Mouse (Mus musculus): Measurements from ENCODE around the gene Kank2. TPM values are rescaled to one million over a fixed set of nuclear protein-coding genes. Genes with fewer than 3 reads are reported as not detected.

The Kank2 gene
- polyA plus RNA-seq, 1 experiment from 2014 or later, result 10.3 TPM

- Histone ChIP-seq H3K4me1 (replicated peaks; ENCODE audit: insufficient read depth, low read length) (no peaks in the 10 kb centered on the region), H3K4me3 (replicated peaks; ENCODE audit: low read depth, low read length) (no peak overlapping the region), H3K27me3 (ENCODE audit: insufficient read depth, low read length) (no peaks in the 10 kb centered on the region), H3K36me3 (ENCODE audit: insufficient read depth, low read length) (peaks cover 46% of the 10 kb centered on the region), H3K9me3 (replicated peaks; ENCODE audit: low read length) (no peaks in the 10 kb centered on the region), H3K4me2 (ENCODE audit: low read length) (no peak overlapping the region), H3K27ac (no peak overlapping the region), H3K9ac (ENCODE audit: low read depth, low read length) (no peak overlapping the region)
- peak; percentile 28; the same call in 1 of the 2 replicates for TF ChIP-seq CTCF (IDR thresholded peaks at IDR 0.05; ENCODE audit: low read depth)
- DNase-seq (ENCODE audit: low spot score) (no peak), ATAC-seq (replicated peaks; ENCODE audit: low FRiP score, low read depth) (no peak; the same call in 1 of the 2 replicates)
- WGBS, result 69% methylated on average over 11 of the region's 11 CpGs
Measured at GRCm38 (mm10) chr9:21830936-21831335, 32.4 kb upstream of the Kank2 start.

- H3K4me2 ChIP-seq (ENCODE audit: low read length), result no peak overlapping the region
- no peak overlapping the region for H3K4me3 ChIP-seq (replicated peaks; ENCODE audit: low read depth, low read length)
- H3K9me3 ChIP-seq (replicated peaks; ENCODE audit: low read length), result no peaks in the 10 kb centered on the region
- no peak overlapping the region for H3K27ac ChIP-seq
- H3K4me1 ChIP-seq (replicated peaks; ENCODE audit: insufficient read depth, low read length), result no peaks in the 10 kb centered on the region
- peaks cover 46% of the 10 kb centered on the region for H3K36me3 ChIP-seq (ENCODE audit: insufficient read depth, low read length)
- no peak for TF ChIP-seq CTCF (IDR thresholded peaks at IDR 0.05; ENCODE audit: low read depth)
- no peak overlapping the region for H3K9ac ChIP-seq (ENCODE audit: low read depth, low read length)
- no peaks in the 10 kb centered on the region for H3K27me3 ChIP-seq (ENCODE audit: insufficient read depth, low read length)
- WGBS, result 79% methylated on average over 5 of the region's 5 CpGs
- DNase-seq (ENCODE audit: low spot score) (no peak), ATAC-seq (replicated peaks; ENCODE audit: low FRiP score, low read depth) (no peak)
Measured at GRCm38 (mm10) chr9:21830461-21830850, 31.9 kb upstream of the Kank2 start.

- H3K4me2 ChIP-seq (ENCODE audit: low read length), result no peak overlapping the region
- no peaks in the 10 kb centered on the region for H3K4me1 ChIP-seq (replicated peaks; ENCODE audit: insufficient read depth, low read length)
- no peak for TF ChIP-seq CTCF (IDR thresholded peaks at IDR 0.05; ENCODE audit: low read depth)
- H3K9ac ChIP-seq (ENCODE audit: low read depth, low read length), result no peak overlapping the region
- H3K27me3 ChIP-seq (ENCODE audit: insufficient read depth, low read length), result no peaks in the 10 kb centered on the region
- H3K36me3 ChIP-seq (ENCODE audit: insufficient read depth, low read length), result peaks cover 42% of the 10 kb centered on the region
- no peak overlapping the region for H3K27ac ChIP-seq
- ATAC-seq (replicated peaks; ENCODE audit: low FRiP score, low read depth) (no peak), DNase-seq (ENCODE audit: low spot score) (no peak)
- WGBS, result 80% methylated on average over 14 of the region's 14 CpGs
- H3K4me3 ChIP-seq (replicated peaks; ENCODE audit: low read depth, low read length), result no peak overlapping the region
- H3K9me3 ChIP-seq (replicated peaks; ENCODE audit: low read length), result no peaks in the 10 kb centered on the region
Measured at GRCm38 (mm10) chr9:21829834-21830460, 31.4 kb upstream of the Kank2 start.

- Histone ChIP-seq H3K9me3 (replicated peaks; ENCODE audit: low read length) (no peaks in the 10 kb centered on the region), H3K4me3 (replicated peaks; ENCODE audit: low read depth, low read length) (no peak overlapping the region), H3K4me1 (replicated peaks; ENCODE audit: insufficient read depth, low read length) (no peaks in the 10 kb centered on the region), H3K9ac (ENCODE audit: low read depth, low read length) (no peak overlapping the region), H3K27ac (no peak overlapping the region), H3K36me3 (ENCODE audit: insufficient read depth, low read length) (peaks cover 15% of the 10 kb centered on the region), H3K4me2 (ENCODE audit: low read length) (no peak overlapping the region), H3K27me3 (ENCODE audit: insufficient read depth, low read length) (no peaks in the 10 kb centered on the region)
- ATAC-seq (replicated peaks; ENCODE audit: low FRiP score, low read depth), result no peak
- WGBS, result 69% methylated on average over 10 of the region's 10 CpGs
- TF ChIP-seq CTCF (IDR thresholded peaks at IDR 0.05; ENCODE audit: low read depth), result no peak
- no peak for DNase-seq (ENCODE audit: low spot score)
Measured at GRCm38 (mm10) chr9:21824366-21824765, 25.8 kb upstream of the Kank2 start.

- Histone ChIP-seq H3K27ac (no peak overlapping the region), H3K4me3 (replicated peaks; ENCODE audit: low read depth, low read length) (no peak overlapping the region), H3K27me3 (ENCODE audit: insufficient read depth, low read length) (no peaks in the 10 kb centered on the region), H3K36me3 (ENCODE audit: insufficient read depth, low read length) (peaks cover 15% of the 10 kb centered on the region), H3K9ac (ENCODE audit: low read depth, low read length) (no peak overlapping the region), H3K9me3 (replicated peaks; ENCODE audit: low read length) (no peaks in the 10 kb centered on the region), H3K4me1 (replicated peaks; ENCODE audit: insufficient read depth, low read length) (no peaks in the 10 kb centered on the region), H3K4me2 (ENCODE audit: low read length) (no peak overlapping the region)
- WGBS, result 48% methylated on average over 4 of the region's 4 CpGs
- no peak for TF ChIP-seq CTCF (IDR thresholded peaks at IDR 0.05; ENCODE audit: low read depth)
- ATAC-seq (replicated peaks; ENCODE audit: low FRiP score, low read depth) (no peak), DNase-seq (ENCODE audit: low spot score) (no peak)
Measured at GRCm38 (mm10) chr9:21823957-21824356, 25.4 kb upstream of the Kank2 start.

GRCm38 (mm10) chr9:21822686-21823085, 24.1 kb upstream of the Kank2 start:
- H3K4me2 ChIP-seq (ENCODE audit: low read length), result no peak overlapping the region
- no peaks in the 10 kb centered on the region for H3K9me3 ChIP-seq (replicated peaks; ENCODE audit: low read length)
- no peak for TF ChIP-seq CTCF (IDR thresholded peaks at IDR 0.05; ENCODE audit: low read depth)
- WGBS, result 83% methylated on average over 6 of the region's 6 CpGs
- H3K4me3 ChIP-seq (replicated peaks; ENCODE audit: low read depth, low read length), result no peak overlapping the region
- H3K36me3 ChIP-seq (ENCODE audit: insufficient read depth, low read length), result peaks cover 15% of the 10 kb centered on the region
- ATAC-seq (replicated peaks; ENCODE audit: low FRiP score, low read depth) (no peak), DNase-seq (ENCODE audit: low spot score) (no peak)
- H3K27ac ChIP-seq, result no peak overlapping the region
- H3K4me1 ChIP-seq (replicated peaks; ENCODE audit: insufficient read depth, low read length), result no peaks in the 10 kb centered on the region
- no peak overlapping the region for H3K9ac ChIP-seq (ENCODE audit: low read depth, low read length)
- H3K27me3 ChIP-seq (ENCODE audit: insufficient read depth, low read length), result no peaks in the 10 kb centered on the region

GRCm38 (mm10) chr9:21820183-21820582, 21.6 kb upstream of the Kank2 start:
- no peak overlapping the region for H3K4me3 ChIP-seq (replicated peaks; ENCODE audit: low read depth, low read length)

More at GRCm38 (mm10) chr9:21820183-21820582, 21.6 kb upstream of the Kank2 start:
- Histone ChIP-seq H3K27ac (no peak overlapping the region), H3K27me3 (ENCODE audit: insufficient read depth, low read length) (no peaks in the 10 kb centered on the region), H3K9me3 (replicated peaks; ENCODE audit: low read length) (no peaks in the 10 kb centered on the region), H3K9ac (ENCODE audit: low read depth, low read length) (no peak overlapping the region), H3K36me3 (ENCODE audit: insufficient read depth, low read length) (peaks cover 22% of the 10 kb centered on the region), H3K4me1 (replicated peaks; ENCODE audit: insufficient read depth, low read length) (no peaks in the 10 kb centered on the region), H3K4me2 (ENCODE audit: low read length) (no peak overlapping the region)
- TF ChIP-seq CTCF (IDR thresholded peaks at IDR 0.05; ENCODE audit: low read depth), result no peak
- 84% methylated on average over 12 of the region's 12 CpGs for WGBS
- no peak for ATAC-seq (replicated peaks; ENCODE audit: low FRiP score, low read depth)
- no peak for DNase-seq (ENCODE audit: low spot score)

Measured in kidney, postnatal 0 days (tissue).